Mouse (Mus musculus) testis, adult 2 months (tissue): ENCODE data around the gene Adgrl2. TPM values are rescaled to one million over a fixed set of nuclear protein-coding genes. Genes with fewer than 3 reads are reported as not detected.

Source experiments
- H3K27ac ChIP-seq: fragments of 200-500 bp; 2 replicates; pipeline ENCODE4 v1.5.1; 2012; ENCODE audit warnings: low read depth, low read length; ENCODE audit not compliant: control insufficient read depth, insufficient read depth
- H3K27me3 ChIP-seq: fragments of 200-500 bp; 2 replicates; pipeline ENCODE4 v1.6.1; 2012; ENCODE audit warnings: mild to moderate bottlenecking, low read length, moderate library complexity; ENCODE audit not compliant: control insufficient read depth, insufficient read depth
- H3K36me3 ChIP-seq: fragments of 200-500 bp; 2 replicates; pipeline ENCODE4 v1.6.1; 2012; ENCODE audit warnings: mild to moderate bottlenecking, low read length; ENCODE audit not compliant: control insufficient read depth, insufficient read depth
- H3K4me1 ChIP-seq: fragments of 200-500 bp; 2 replicates; pipeline ENCODE4 v1.6.1; 2012; ENCODE audit warnings: low read length; ENCODE audit not compliant: control insufficient read depth, insufficient read depth
- H3K4me3 ChIP-seq: fragments of 200-500 bp; 2 replicates; pipeline ENCODE4 v1.5.1; 2012; ENCODE audit warnings: low read depth, mild to moderate bottlenecking, low read length, moderate library complexity, mixed read lengths; ENCODE audit not compliant: control insufficient read depth
- CTCF ChIP-seq: fragments of 200-500 bp; IDR thresholded peaks from 2 replicates; pipeline ENCODE4 v1.5.1; 2012; ENCODE audit warnings: low read depth, mild to moderate bottlenecking, inconsistent platforms, low read length, moderate library complexity; ENCODE audit not compliant: control insufficient read depth, insufficient read depth, insufficient replicate concordance
- POLR2A ChIP-seq: fragments of 200-500 bp; IDR thresholded peaks from 2 replicates; pipeline ENCODE4 v1.6.1; 2012; ENCODE audit warnings: low read depth, mild to moderate bottlenecking, inconsistent platforms, low read length, moderate library complexity; ENCODE audit not compliant: control insufficient read depth
- polyA plus RNA-seq: library from polyadenylated mRNA; depleted of rRNA; stranded (reverse); fragments of >200 nt; gene quantifications from 2 replicates; pipeline ENCODE4 v1.2.3, GENCODE M21; 2012

The Adgrl2 gene
- polyA plus RNA-seq, 1 experiment = 12.9 TPM

DNA sequence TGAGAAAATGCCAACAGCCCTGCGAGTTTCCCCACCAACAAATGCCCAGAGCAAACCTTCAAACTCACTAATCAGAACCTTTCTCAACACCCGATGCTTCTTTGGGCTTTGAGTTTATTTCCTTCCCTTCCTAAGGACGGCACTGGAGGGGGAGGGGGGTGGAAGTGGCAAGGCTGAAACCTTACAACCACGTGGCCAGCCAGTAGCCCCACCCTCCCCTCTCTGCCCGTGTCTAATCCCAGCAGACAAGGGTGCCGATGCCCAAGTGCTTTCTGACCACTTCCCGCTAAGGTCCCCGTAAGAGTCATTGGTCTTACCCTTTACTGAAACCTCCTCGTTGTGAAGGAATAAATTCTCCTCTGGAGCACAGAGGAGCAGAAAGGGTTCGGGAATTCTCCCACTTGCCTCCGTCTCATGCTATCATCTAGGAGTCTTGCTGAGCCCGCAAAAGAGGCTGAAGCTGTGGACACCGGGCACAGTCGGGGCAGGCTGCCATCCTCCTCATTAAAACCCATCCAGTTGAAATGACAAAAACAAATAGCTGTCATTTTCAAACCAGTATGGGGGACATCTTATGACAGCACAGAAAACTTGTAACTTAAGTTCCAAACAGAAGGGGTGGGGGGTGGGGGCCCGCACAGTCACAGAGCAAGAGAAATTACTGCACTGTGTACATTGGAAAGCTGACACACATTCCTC, 30.9 kb downstream of the Adgrl2 start:
- Histone ChIP-seq H3K4me3 (peak overlapping the region; percentile 38), H3K36me3 (no peaks in the 10 kb centered on the region), H3K4me1 (peaks cover 7% of the 10 kb centered on the region), H3K27me3 (no peaks in the 10 kb centered on the region), H3K27ac (no peak overlapping the region)
- TF ChIP-seq CTCF (no peak), POLR2A (no peak)

- peaks cover 7% of the 10 kb centered on the region for H3K4me1 ChIP-seq
- TF ChIP-seq POLR2A (no peak), CTCF (no peak)
- no peaks in the 10 kb centered on the region for H3K27me3 ChIP-seq
- no peak overlapping the region for H3K27ac ChIP-seq
- H3K36me3 ChIP-seq = no peaks in the 10 kb centered on the region
- no peak overlapping the region for H3K4me3 ChIP-seq
These were observed 31.6 kb downstream of the Adgrl2 start for GRCm38 (mm10) chr3:148958714-148959113.

- Histone ChIP-seq H3K27me3 (no peaks in the 10 kb centered on the region), H3K4me3 (no peak overlapping the region), H3K4me1 (peaks cover 7% of the 10 kb centered on the region), H3K36me3 (no peaks in the 10 kb centered on the region), H3K27ac (no peak overlapping the region)
- TF ChIP-seq CTCF (no peak), POLR2A (no peak)
These were observed 32.2 kb downstream of the Adgrl2 start for GRCm38 (mm10) chr3:148958185-148958584.

DNA sequence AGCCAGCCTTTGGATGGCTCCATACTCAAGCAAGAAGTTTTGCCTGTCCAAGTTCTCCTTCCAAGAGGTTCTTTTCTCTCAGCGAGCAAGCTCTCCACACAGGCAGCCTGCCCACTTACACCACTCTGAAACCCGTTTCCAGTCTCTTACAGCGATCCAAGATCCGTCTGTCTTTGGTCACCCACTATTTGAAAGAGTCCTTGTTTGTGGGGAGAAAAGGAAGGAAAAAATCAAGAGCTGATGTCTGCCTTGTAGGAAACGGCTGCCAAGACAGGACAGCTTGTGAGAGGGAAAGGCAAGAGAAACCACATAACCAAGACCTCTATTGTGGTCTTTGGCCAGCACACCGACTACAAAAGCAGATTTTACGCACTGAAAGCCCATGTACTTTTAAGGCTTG, 33.5 kb downstream of the Adgrl2 start:
- Histone ChIP-seq H3K4me3 (no peak overlapping the region), H3K27me3 (no peaks in the 10 kb centered on the region), H3K4me1 (peaks cover 7% of the 10 kb centered on the region), H3K36me3 (no peaks in the 10 kb centered on the region), H3K27ac (no peak overlapping the region)
- no peak for TF ChIP-seq POLR2A
- TF ChIP-seq CTCF = no peak

- Histone ChIP-seq H3K4me3 (no peak overlapping the region), H3K27me3 (no peaks in the 10 kb centered on the region), H3K36me3 (no peaks in the 10 kb centered on the region), H3K27ac (no peak overlapping the region), H3K4me1 (no peaks in the 10 kb centered on the region)
- TF ChIP-seq POLR2A (no peak), CTCF (no peak)
These were observed 40.6 kb downstream of the Adgrl2 start for GRCm38 (mm10) chr3:148949796-148950195.

GRCm38 (mm10) chr3:148947805-148948405, 42.5 kb downstream of the Adgrl2 start:
- Histone ChIP-seq H3K27me3 (no peaks in the 10 kb centered on the region), H3K36me3 (no peaks in the 10 kb centered on the region), H3K27ac (no peak overlapping the region), H3K4me1 (no peaks in the 10 kb centered on the region), H3K4me3 (no peak overlapping the region)
- no peak for TF ChIP-seq CTCF
- TF ChIP-seq POLR2A = no peak

DNA sequence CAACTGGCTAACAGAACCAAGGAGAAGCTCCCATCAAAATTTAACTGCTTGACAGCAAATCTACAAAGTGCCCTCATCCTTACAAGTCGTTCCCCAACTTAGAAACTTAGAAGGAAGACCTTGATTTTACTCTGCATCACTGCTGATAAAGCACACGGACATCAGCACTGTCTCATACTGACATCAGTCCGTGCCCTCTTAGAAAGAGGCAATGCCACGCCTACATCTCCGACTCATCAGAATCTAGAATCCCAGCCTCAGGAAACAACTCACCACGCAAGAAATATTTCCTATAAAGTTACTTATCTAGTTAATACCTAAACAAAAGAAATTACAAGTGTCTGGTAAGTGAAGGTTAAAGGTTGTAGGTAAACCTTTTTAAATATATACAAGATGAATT, 43.1 kb downstream of the Adgrl2 start:
- no peak for TF ChIP-seq CTCF
- TF ChIP-seq POLR2A = no peak
- no peak overlapping the region for H3K4me3 ChIP-seq
- no peaks in the 10 kb centered on the region for H3K4me1 ChIP-seq

DNA sequence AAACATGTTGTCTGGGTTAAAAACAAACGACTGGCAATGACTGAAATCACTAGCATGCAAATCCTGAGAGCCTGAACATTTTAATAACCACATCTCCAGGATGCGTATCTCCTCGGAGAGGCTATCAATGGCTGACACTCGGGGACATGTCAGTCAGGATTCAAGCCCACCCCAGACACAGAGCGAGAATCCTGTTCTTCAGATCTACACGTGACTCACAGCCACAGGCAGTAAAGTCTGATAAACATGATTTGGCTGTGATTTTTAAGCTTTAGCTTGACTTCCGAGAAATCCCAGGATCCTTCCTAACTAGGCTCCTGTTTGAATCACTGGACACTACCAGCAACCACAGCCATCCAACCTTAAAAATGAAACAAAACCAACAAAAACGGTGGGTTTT, 44.8 kb downstream of the Adgrl2 start:
- Histone ChIP-seq H3K27ac (no peak overlapping the region), H3K4me3 (no peak overlapping the region), H3K27me3 (no peaks in the 10 kb centered on the region), H3K4me1 (no peaks in the 10 kb centered on the region), H3K36me3 (no peaks in the 10 kb centered on the region)
- TF ChIP-seq POLR2A = no peak
- no peak for TF ChIP-seq CTCF

More for the DNA sequence above, 43.1 kb downstream of the Adgrl2 start:
- Histone ChIP-seq H3K27me3 (no peaks in the 10 kb centered on the region), H3K27ac (no peak overlapping the region), H3K36me3 (no peaks in the 10 kb centered on the region)
